Mouse (Mus musculus): ENCODE measurements around the gene Atp6v0a2. TPM values are rescaled to one million over a fixed set of nuclear protein-coding genes. Genes with fewer than 3 reads are reported as not detected.

Atp6v0a2 gene
- polyA plus RNA-seq, 1 experiment = 50.4 TPM

DNA sequence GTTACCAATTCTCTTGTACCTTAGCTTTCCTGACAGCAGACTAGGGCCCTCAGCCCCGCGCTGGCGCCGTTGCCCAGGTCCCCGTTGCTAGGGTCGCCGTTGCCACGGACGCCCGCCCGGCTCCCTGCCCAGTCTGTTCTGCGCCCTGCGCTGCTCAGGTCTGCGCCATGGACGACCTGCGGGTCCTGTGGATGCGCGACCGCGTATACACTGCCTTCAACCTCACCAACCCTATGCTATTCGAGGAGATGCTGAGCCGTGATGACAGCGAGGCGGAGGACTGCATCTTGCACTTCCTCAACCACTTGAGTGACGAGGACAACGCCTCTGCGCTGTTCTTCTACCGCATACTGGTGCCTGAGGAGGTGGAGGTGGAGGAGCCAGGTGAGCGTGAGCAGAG is 96.6 kb downstream of the Atp6v0a2 start, which contains the start of gene Dnah10:
TSS of gene Dnah10 (plus strand) at position 89 of the 400 bp plus-strand sequence.
- Histone ChIP-seq H3K4me3 (ENCODE audit: insufficient read depth, low read length) (no peak within 1 kb of the TSS), H3K27ac (ENCODE audit: insufficient read depth, low read length) (no peak within 1 kb of the TSS), H3K4me1 (ENCODE audit: control insufficient read depth, insufficient read depth, low read length) (no peaks in the 10 kb centered on the region)
- TF ChIP-seq CTCF (IDR thresholded peaks at IDR 0.05; ENCODE audit: borderline replicate concordance, insufficient read depth, low read length) = no peak
- TF ChIP-seq POLR2A (IDR thresholded peaks at IDR 0.05; ENCODE audit: low read depth, low read length) = no peak

DNA sequence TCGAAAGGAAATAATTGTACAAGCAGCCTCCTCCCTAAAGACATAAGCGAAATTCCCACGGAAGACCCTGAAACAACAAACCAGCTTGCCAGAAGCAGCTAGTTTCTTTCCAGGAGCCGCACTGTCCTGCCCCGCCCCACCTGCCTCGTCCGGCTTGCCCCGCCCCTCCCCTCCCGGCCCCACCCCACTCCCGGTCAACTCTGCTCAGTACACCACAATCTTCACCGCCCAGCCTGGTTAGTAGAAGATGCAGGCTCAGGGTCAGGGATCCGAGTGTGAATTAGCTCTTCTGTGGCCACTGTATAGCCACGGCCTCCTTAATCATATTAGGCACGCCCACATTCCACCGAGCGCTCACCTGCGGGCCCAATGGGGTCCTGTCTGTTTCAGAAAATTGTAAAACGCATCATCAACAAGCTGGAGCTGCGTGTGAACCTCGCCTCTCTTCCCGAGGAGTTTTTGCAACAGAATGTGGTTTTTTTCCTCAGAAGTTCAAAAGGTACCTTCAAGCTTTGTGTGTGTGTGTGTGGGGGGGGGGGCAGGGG is 101.4 kb downstream of the Atp6v0a2 start:
- Histone ChIP-seq H3K4me3 (ENCODE audit: insufficient read depth, low read length) (no peak overlapping the region), H3K4me1 (ENCODE audit: control insufficient read depth, insufficient read depth, low read length) (no peaks in the 10 kb centered on the region), H3K27ac (ENCODE audit: insufficient read depth, low read length) (no peak overlapping the region)
- TF ChIP-seq POLR2A (IDR thresholded peaks at IDR 0.05; ENCODE audit: low read depth, low read length) = no peak
- no peak for TF ChIP-seq CTCF (IDR thresholded peaks at IDR 0.05; ENCODE audit: borderline replicate concordance, insufficient read depth, low read length)

DNA sequence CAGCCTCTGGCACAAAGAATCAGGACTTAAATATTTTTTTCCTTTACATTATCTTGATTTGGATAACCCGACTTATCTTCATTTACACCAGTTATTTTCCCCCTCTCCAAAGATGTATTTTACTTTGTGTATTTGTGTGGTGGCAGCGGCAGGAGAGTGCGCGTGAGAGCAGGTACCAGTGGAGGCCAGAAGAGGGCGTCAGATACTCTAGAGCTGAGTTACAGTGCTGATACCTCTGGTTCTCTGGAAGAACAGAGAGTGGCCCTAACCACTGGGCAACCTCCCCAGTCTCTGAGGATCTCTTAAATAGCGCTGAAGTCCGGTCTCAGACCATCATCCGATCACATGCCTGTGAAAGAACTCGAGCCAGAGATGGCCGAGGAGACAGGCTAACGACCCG is 105.6 kb downstream of the Atp6v0a2 start:
- H3K27ac ChIP-seq (ENCODE audit: insufficient read depth, low read length) = no peak overlapping the region
- no peaks in the 10 kb centered on the region for H3K4me1 ChIP-seq (ENCODE audit: control insufficient read depth, insufficient read depth, low read length)
- no peak overlapping the region for H3K4me3 ChIP-seq (ENCODE audit: insufficient read depth, low read length)
- TF ChIP-seq POLR2A (IDR thresholded peaks at IDR 0.05; ENCODE audit: low read depth, low read length) = no peak
- TF ChIP-seq CTCF (IDR thresholded peaks at IDR 0.05; ENCODE audit: borderline replicate concordance, insufficient read depth, low read length) = no peak

DNA sequence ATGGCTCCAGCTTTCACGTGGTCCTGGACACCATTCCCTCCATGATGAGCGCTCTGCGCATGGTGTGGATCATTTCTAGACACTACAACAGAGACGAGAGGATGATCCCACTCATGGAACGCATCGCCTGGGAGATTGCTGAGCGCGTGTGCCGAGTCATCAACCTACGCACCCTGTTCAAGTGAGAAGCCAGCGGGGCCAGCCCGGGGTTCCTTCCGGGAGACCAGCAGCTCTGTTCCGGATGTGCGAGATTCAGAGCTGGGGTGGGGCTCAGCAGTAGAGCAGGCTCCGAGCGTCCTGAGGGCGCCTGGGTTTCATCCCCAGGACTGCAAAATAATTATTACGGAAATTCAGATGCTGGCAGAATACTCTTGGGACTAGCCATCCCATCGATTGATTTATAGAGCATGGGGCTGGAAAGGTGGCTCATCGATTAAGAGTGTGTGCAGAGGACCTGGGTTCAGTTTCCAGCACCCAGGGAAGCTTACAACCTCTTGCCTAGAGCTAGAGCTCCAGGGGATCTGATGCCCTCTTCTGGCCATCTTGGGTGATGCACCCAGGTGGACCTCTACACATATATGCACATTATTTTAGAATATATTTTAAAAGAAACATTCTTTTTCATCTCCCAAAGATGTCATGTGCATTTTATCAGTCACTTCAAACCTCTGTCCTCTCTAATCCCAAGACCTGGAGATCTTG is 113.7 kb downstream of the Atp6v0a2 start:
- Histone ChIP-seq H3K4me3 (ENCODE audit: insufficient read depth, low read length) (no peak overlapping the region), H3K27ac (ENCODE audit: insufficient read depth, low read length) (no peak overlapping the region), H3K4me1 (ENCODE audit: control insufficient read depth, insufficient read depth, low read length) (no peaks in the 10 kb centered on the region)
- no peak for TF ChIP-seq POLR2A (IDR thresholded peaks at IDR 0.05; ENCODE audit: low read depth, low read length)
- TF ChIP-seq CTCF (IDR thresholded peaks at IDR 0.05; ENCODE audit: borderline replicate concordance, insufficient read depth, low read length) = no peak

DNA sequence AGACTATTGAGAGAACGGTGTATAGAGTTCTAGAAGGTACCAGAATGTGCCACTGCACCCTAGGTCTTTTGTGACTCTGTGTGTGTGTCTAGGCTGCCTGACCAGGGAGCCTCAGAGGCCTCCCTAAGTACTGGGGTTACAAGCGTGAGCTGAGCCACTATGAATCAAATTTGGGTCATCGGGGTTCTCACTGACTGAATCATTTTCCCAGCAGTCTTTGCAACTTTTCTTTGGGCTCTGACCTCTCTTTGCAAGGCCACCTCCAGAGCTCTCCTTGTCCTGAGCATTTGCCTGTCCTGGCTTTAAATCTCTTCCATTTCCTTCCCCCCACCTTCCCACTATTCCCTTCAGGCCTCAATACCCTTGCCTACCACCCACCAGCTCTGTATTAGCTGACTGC is 115.5 kb downstream of the Atp6v0a2 start:
- no peak overlapping the region for H3K27ac ChIP-seq (ENCODE audit: insufficient read depth, low read length)
- no peak overlapping the region for H3K4me3 ChIP-seq (ENCODE audit: insufficient read depth, low read length)
- TF ChIP-seq CTCF (IDR thresholded peaks at IDR 0.05; ENCODE audit: borderline replicate concordance, insufficient read depth, low read length) (no peak), POLR2A (IDR thresholded peaks at IDR 0.05; ENCODE audit: low read depth, low read length) (no peak)
- H3K4me1 ChIP-seq (ENCODE audit: control insufficient read depth, insufficient read depth, low read length) = no peaks in the 10 kb centered on the region

DNA sequence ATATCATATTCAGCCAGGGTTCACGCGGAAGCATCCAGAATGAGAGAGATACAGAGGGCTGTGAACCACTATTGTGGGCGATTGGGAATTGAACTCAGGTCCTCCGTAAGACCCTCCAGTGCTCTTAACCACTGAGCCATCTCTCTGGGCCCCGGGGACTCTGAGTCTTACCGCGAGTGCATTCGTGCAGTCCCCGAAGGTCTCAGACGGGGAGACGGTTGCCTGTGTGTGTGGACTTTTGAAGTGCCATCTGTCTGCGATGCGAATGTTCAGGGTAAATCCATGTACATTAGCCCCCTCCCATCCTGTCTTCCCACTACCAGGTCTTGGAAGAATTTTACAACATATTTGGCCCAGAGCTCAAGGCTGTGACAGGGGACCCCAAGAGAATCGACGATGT is 117.8 kb downstream of the Atp6v0a2 start:
- no peak overlapping the region for H3K27ac ChIP-seq (ENCODE audit: insufficient read depth, low read length)
- no peak for TF ChIP-seq CTCF (IDR thresholded peaks at IDR 0.05; ENCODE audit: borderline replicate concordance, insufficient read depth, low read length)
- no peak for TF ChIP-seq POLR2A (IDR thresholded peaks at IDR 0.05; ENCODE audit: low read depth, low read length)
- H3K4me1 ChIP-seq (ENCODE audit: control insufficient read depth, insufficient read depth, low read length) = no peaks in the 10 kb centered on the region
- no peak overlapping the region for H3K4me3 ChIP-seq (ENCODE audit: insufficient read depth, low read length)

DNA sequence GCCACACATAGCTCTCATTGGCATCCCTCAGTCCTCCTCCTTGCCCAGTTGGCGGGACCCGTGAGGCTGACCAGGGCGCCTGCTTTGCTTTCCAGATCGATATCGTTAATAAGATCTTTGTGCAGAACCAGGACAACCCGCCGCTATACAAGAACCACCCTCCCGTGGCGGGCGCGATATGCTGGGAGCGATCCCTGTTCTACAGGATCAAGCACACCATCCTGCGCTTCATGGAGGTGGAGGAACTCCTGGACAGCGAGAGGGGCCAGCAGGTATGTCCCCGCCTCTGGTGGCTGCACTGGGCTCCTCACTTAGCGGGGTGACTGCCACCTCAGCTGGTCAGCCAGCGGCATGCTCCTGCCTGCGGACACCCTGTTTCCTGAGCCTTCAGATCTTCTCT is 119.9 kb downstream of the Atp6v0a2 start:
- H3K4me3 ChIP-seq (ENCODE audit: insufficient read depth, low read length) = no peak overlapping the region
- no peak for TF ChIP-seq POLR2A (IDR thresholded peaks at IDR 0.05; ENCODE audit: low read depth, low read length)
- TF ChIP-seq CTCF (IDR thresholded peaks at IDR 0.05; ENCODE audit: borderline replicate concordance, insufficient read depth, low read length) = no peak

DNA sequence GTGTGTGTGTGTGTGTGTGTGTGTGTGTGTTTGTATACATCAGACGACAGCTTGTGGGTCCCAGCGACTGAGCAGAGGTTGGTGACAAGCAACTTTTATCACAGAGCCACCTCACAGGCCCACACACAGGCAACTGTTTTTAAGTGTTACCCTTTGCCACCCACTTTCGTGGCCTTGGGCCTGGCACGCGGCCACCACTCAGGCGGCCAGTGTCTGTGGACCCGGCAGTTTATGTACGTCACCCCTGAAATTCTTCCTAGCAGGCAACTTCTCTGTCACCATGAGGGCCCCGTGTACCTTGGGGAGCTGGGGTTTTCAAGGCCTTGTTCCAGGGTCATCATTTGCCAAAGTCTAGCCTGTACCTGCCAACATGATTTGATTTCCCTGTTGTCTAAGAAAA is 123.3 kb downstream of the Atp6v0a2 start:
- Histone ChIP-seq H3K4me1 (ENCODE audit: control insufficient read depth, insufficient read depth, low read length) (no peaks in the 10 kb centered on the region), H3K27ac (ENCODE audit: insufficient read depth, low read length) (no peak overlapping the region), H3K4me3 (ENCODE audit: insufficient read depth, low read length) (no peak overlapping the region)
- TF ChIP-seq CTCF (IDR thresholded peaks at IDR 0.05; ENCODE audit: borderline replicate concordance, insufficient read depth, low read length) (no peak), POLR2A (IDR thresholded peaks at IDR 0.05; ENCODE audit: low read depth, low read length) (no peak)

More for the DNA sequence above, 119.9 kb downstream of the Atp6v0a2 start:
- Histone ChIP-seq H3K4me1 (ENCODE audit: control insufficient read depth, insufficient read depth, low read length) (no peaks in the 10 kb centered on the region), H3K27ac (ENCODE audit: insufficient read depth, low read length) (no peak overlapping the region)

DNA sequence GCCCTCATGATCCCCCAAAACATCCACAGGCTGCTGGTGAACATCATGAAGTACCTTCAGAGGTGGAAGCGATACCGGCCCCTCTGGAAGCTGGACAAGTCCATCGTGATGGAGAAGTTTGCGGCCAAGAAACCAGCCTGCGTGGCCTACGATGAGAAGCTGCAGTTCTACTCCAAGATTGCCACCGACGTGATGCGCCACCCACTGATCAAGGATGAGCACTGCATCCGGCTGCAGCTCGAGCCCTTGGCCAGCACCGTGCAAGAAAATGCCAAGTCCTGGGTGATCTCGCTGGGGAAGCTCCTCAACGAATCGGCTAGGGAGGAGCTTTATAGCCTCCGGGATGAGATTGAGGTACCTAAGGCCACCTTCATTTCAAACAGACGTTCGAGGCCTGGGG is 132.6 kb downstream of the Atp6v0a2 start:
- Histone ChIP-seq H3K4me1 (ENCODE audit: control insufficient read depth, insufficient read depth, low read length) (no peaks in the 10 kb centered on the region), H3K4me3 (ENCODE audit: insufficient read depth, low read length) (no peak overlapping the region), H3K27ac (ENCODE audit: insufficient read depth, low read length) (no peak overlapping the region)
- TF ChIP-seq POLR2A (IDR thresholded peaks at IDR 0.05; ENCODE audit: low read depth, low read length) (no peak), CTCF (IDR thresholded peaks at IDR 0.05; ENCODE audit: borderline replicate concordance, insufficient read depth, low read length) (no peak)

DNA sequence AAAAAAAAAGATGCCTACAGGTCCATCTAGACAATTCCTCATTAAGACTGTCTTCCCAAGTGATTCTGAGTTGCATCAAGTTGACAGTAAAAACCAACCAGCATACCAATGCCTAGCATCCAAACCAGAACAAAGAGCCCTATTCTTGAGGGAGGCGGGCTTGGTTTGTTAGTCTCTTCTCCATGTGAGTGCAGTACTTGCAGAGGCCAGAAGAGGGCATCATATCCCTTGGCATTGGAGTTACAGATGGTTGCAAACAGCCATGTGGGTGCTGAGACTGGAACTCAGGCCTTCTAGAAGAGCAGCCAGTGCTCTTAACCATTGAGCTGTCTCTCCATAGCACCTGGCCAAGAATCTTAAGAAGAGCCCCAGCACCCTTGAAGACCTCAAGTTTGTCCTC is 133.4 kb downstream of the Atp6v0a2 start:
- Histone ChIP-seq H3K4me1 (ENCODE audit: control insufficient read depth, insufficient read depth, low read length) (no peaks in the 10 kb centered on the region), H3K27ac (ENCODE audit: insufficient read depth, low read length) (no peak overlapping the region), H3K4me3 (ENCODE audit: insufficient read depth, low read length) (no peak overlapping the region)
- TF ChIP-seq CTCF (IDR thresholded peaks at IDR 0.05; ENCODE audit: borderline replicate concordance, insufficient read depth, low read length) (no peak), POLR2A (IDR thresholded peaks at IDR 0.05; ENCODE audit: low read depth, low read length) (no peak)

Other genes with a start within 250 kb of the Atp6v0a2 start
- gene Sbno1, start 202.6 kb upstream of the Atp6v0a2 start, polyA plus RNA-seq (2011; ENCODE audit: insufficient read length, low read depth, missing spikeins) = 77.5 and 90.2 TPM in 2 replicates
- gene Kmt5a, start 188.6 kb upstream of the Atp6v0a2 start, polyA plus RNA-seq (2011; ENCODE audit: insufficient read length, low read depth, missing spikeins) = 89.9 and 94.2 TPM in 2 replicates
- 12.2 and 13.8 TPM in 2 replicates for gene Rilpl2, start 150.2 kb upstream of the Atp6v0a2 start, polyA plus RNA-seq (2011; ENCODE audit: insufficient read length, low read depth, missing spikeins)
- 11.1 and 12.1 TPM in 2 replicates for gene Snrnp35, start 145.4 kb upstream of the Atp6v0a2 start, polyA plus RNA-seq (2011; ENCODE audit: insufficient read length, low read depth, missing spikeins)
- gene Rilpl1, start 97.2 kb upstream of the Atp6v0a2 start, polyA plus RNA-seq (2011; ENCODE audit: insufficient read length, low read depth, missing spikeins) = 19.8 and 23.2 TPM in 2 replicates
- 510 and 665 TPM in 2 replicates for gene Tmed2, start 87.9 kb upstream of the Atp6v0a2 start, polyA plus RNA-seq (2011; ENCODE audit: insufficient read length, low read depth, missing spikeins)
- 8.1 and 9.2 TPM in 2 replicates for gene Ddx55, start 75.7 kb upstream of the Atp6v0a2 start, polyA plus RNA-seq (2011; ENCODE audit: insufficient read length, low read depth, missing spikeins)
- gene Eif2b1, start 49.4 kb upstream of the Atp6v0a2 start, polyA plus RNA-seq (2011; ENCODE audit: insufficient read length, low read depth, missing spikeins) = 43.6 and 49.8 TPM in 2 replicates
- 39.9 and 48.2 TPM in 2 replicates for gene Gtf2h3, start 49.4 kb upstream of the Atp6v0a2 start, polyA plus RNA-seq (2011; ENCODE audit: insufficient read length, low read depth, missing spikeins)
- gene Dnah10, start 96.5 kb downstream of the Atp6v0a2 start, polyA plus RNA-seq (2011; ENCODE audit: insufficient read length, low read depth, missing spikeins) = 0.25 and 0.30 TPM in 2 replicates
- 1.5 and 2.6 TPM in 2 replicates for gene Ccdc92, start 233.8 kb downstream of the Atp6v0a2 start, polyA plus RNA-seq (2011; ENCODE audit: insufficient read length, low read depth, missing spikeins)
- gene Zfp664, start 234.1 kb downstream of the Atp6v0a2 start, polyA plus RNA-seq (2011; ENCODE audit: insufficient read length, low read depth, missing spikeins) = 43.0 and 54.0 TPM in 2 replicates